Mouse (Mus musculus): ENCODE data around the gene Usp31. TPM values are rescaled to one million over a fixed set of nuclear protein-coding genes. Genes with fewer than 3 reads are reported as not detected.

The Usp31 gene
- polyA plus RNA-seq, 1 experiment: 11.3 TPM

DNA sequence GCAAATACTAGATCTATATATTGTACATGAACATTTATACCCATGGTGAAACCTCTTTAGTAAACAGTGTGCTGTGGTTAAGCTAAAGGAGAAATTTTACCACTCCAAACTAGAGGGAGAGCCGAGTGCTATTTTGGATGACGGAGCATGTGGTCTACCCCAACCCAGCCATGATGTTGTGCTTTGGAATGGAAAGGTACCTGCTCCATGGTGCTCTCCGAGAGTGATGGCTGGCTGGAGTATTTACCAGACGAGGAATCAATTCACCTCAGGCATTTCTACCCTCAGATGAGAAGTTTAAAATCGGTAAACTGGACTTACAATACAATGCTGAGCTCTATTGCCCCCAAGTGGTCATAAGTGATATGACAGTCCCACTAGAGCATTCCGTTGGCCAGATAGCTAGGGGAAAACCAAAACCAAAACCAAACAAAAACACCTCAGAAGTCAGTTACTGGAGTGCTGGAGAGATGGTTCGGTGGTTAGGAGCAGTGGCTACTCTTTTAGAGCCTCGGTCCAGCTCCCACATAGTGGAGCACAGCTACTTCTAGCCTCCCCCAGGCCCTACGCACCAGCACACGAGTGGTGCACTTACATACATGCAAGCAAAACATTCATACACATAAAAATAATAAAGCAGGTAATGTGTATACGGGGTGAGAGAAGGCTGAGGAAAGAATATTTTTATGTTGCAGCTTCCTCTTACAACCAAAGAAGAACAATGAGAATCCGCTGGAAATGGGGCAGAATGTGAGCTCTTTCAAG lies 65.9 kb downstream of the Usp31 start:
- H3K4me3 ChIP-seq (ENCODE audit: control insufficient read depth, insufficient read depth, low read length): no peak overlapping the region
- no peak overlapping the region for H3K27ac ChIP-seq (ENCODE audit: control insufficient read depth, insufficient read depth, low read length)
- H3K36me3 ChIP-seq (ENCODE audit: control insufficient read depth, insufficient read depth, low read length): no peaks in the 10 kb centered on the region
- peak; percentile 42 for DNase-seq
- no peaks in the 10 kb centered on the region for H3K4me1 ChIP-seq (replicated peaks; ENCODE audit: control insufficient read depth, insufficient read depth, low read length)
- WGBS: 29% methylated on average over 12 of the region's 12 CpGs
- H3K27me3 ChIP-seq (ENCODE audit: control insufficient read depth, insufficient read depth, low read length): no peaks in the 10 kb centered on the region
- no peak for TF ChIP-seq CTCF (IDR thresholded peaks at IDR 0.05; ENCODE audit: borderline replicate concordance, control insufficient read depth, extremely low read depth, insufficient read depth, low read length, poor library complexity)

DNA sequence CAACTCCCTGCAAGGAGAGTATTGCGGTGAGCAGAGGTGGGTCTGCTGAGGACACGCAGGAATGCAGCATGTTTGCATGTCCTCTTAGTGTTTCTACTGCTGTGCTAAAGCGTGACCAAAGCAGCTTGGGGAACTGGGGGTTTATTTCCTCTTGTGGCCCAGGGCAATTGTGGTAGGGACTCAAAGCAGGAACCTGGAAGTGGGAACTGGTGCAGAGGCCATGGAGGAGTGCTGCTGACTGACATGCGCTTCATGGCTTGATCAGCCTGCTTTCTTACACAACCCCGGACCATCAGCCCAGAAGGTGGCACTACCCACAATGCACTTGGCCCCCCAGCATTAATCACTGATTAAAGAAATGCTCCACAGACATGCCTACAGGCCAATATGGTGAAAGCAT lies 70.3 kb downstream of the Usp31 start:
- Histone ChIP-seq H3K4me3 (ENCODE audit: control insufficient read depth, insufficient read depth, low read length) (no peak overlapping the region), H3K27ac (ENCODE audit: control insufficient read depth, insufficient read depth, low read length) (no peak overlapping the region), H3K4me1 (replicated peaks; ENCODE audit: control insufficient read depth, insufficient read depth, low read length) (no peaks in the 10 kb centered on the region), H3K36me3 (ENCODE audit: control insufficient read depth, insufficient read depth, low read length) (no peaks in the 10 kb centered on the region), H3K27me3 (ENCODE audit: control insufficient read depth, insufficient read depth, low read length) (no peaks in the 10 kb centered on the region)
- DNase-seq: no peak
- 56% methylated on average over 5 of the region's 5 CpGs for WGBS
- TF ChIP-seq POLR2A (IDR thresholded peaks at IDR 0.05; ENCODE audit: control insufficient read depth, extremely low read depth, insufficient read depth, low read length, poor library complexity) (no peak), CTCF (IDR thresholded peaks at IDR 0.05; ENCODE audit: borderline replicate concordance, control insufficient read depth, extremely low read depth, insufficient read depth, low read length, poor library complexity) (no peak)

DNA sequence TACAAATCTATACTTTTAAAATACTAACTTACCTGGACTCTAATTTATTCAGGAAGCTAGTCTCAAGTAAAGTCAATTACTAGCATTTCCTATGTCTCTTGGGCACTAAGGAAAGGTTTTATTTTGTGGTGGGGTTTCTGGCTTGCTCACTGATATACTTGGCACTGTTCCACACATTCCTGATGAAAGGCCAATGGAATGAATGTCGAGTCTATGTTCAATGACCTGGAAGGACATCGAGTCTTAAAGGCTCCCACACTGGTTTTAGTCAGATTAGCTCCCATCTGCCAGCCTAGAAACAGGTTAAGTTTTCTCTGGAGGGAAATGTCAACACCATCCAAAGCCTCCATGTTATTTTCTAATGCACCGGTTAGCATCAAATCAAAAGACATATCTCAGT lies 72.8 kb downstream of the Usp31 start:
- WGBS: 91% methylated on average over 3 of the region's 3 CpGs
- TF ChIP-seq POLR2A (IDR thresholded peaks at IDR 0.05; ENCODE audit: control insufficient read depth, extremely low read depth, insufficient read depth, low read length, poor library complexity): no peak
- Histone ChIP-seq H3K4me1 (replicated peaks; ENCODE audit: control insufficient read depth, insufficient read depth, low read length) (no peaks in the 10 kb centered on the region), H3K36me3 (ENCODE audit: control insufficient read depth, insufficient read depth, low read length) (no peaks in the 10 kb centered on the region), H3K27me3 (ENCODE audit: control insufficient read depth, insufficient read depth, low read length) (no peaks in the 10 kb centered on the region), H3K27ac (ENCODE audit: control insufficient read depth, insufficient read depth, low read length) (no peak overlapping the region), H3K4me3 (ENCODE audit: control insufficient read depth, insufficient read depth, low read length) (no peak overlapping the region)
- DNase-seq: no peak

DNA sequence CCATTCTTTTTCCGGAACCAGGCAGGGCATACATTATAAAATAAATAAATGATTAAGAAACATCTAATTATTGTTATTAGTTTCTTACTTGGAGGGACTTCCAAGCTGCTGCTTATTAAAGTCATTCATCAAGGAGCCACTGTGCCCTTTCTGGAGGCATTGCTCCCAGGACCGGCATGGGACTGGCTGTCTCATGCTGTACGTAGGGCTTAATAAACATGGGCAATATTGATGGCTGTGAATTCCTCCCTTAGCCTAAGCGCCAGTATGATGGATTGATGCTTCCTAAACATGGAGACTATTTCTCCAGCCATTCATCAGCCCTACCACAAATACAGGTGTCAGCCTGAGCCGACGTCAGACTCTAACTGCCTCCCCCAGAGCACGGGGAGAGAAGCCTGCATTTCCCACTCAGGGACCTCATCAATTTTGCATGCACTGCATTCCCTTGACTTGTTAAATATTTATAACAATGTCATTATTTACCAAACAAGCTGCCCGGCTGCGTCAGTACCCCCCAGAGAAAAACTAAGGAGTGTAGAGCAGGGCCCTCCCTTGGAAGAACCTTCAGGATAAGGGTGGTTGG lies 84.1 kb downstream of the Usp31 start:
- no peaks in the 10 kb centered on the region for H3K27me3 ChIP-seq (ENCODE audit: control insufficient read depth, insufficient read depth, low read length)
- H3K27ac ChIP-seq (ENCODE audit: control insufficient read depth, insufficient read depth, low read length): no peak overlapping the region
- H3K36me3 ChIP-seq (ENCODE audit: control insufficient read depth, insufficient read depth, low read length): no peaks in the 10 kb centered on the region
- no peaks in the 10 kb centered on the region for H3K4me1 ChIP-seq (replicated peaks; ENCODE audit: control insufficient read depth, insufficient read depth, low read length)
- TF ChIP-seq CTCF (IDR thresholded peaks at IDR 0.05; ENCODE audit: borderline replicate concordance, control insufficient read depth, extremely low read depth, insufficient read depth, low read length, poor library complexity): no peak
- DNase-seq: no peak
- no peak overlapping the region for H3K4me3 ChIP-seq (ENCODE audit: control insufficient read depth, insufficient read depth, low read length)
- 91% methylated on average over 9 of the region's 9 CpGs for WGBS

DNA sequence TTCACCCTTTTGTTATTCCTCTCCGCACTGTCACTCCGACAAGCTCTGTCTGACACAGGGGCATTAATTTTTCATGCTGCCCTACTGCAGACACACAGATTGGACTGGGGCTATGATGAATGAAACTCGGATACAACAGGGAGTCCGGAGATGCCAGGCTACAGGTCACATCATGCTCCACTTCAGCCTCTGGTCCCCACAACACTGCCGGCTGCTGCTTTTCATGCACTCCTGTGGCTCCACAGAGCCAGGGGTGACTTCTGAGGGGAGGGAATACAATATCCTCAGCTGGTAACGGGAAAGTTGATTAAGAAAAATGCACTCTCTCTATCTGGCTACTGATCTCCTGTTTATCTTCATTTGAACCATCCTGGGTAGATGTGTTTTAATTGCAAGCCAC lies 84.6 kb downstream of the Usp31 start:
- Histone ChIP-seq H3K27me3 (ENCODE audit: control insufficient read depth, insufficient read depth, low read length) (no peaks in the 10 kb centered on the region), H3K27ac (ENCODE audit: control insufficient read depth, insufficient read depth, low read length) (no peak overlapping the region), H3K4me3 (ENCODE audit: control insufficient read depth, insufficient read depth, low read length) (no peak overlapping the region), H3K36me3 (ENCODE audit: control insufficient read depth, insufficient read depth, low read length) (no peaks in the 10 kb centered on the region), H3K4me1 (replicated peaks; ENCODE audit: control insufficient read depth, insufficient read depth, low read length) (no peaks in the 10 kb centered on the region)
- no peak for DNase-seq
- no peak for TF ChIP-seq CTCF (IDR thresholded peaks at IDR 0.05; ENCODE audit: borderline replicate concordance, control insufficient read depth, extremely low read depth, insufficient read depth, low read length, poor library complexity)
- TF ChIP-seq POLR2A (IDR thresholded peaks at IDR 0.05; ENCODE audit: control insufficient read depth, extremely low read depth, insufficient read depth, low read length, poor library complexity): no peak
- WGBS: 84% methylated on average over 6 of the region's 6 CpGs

DNA sequence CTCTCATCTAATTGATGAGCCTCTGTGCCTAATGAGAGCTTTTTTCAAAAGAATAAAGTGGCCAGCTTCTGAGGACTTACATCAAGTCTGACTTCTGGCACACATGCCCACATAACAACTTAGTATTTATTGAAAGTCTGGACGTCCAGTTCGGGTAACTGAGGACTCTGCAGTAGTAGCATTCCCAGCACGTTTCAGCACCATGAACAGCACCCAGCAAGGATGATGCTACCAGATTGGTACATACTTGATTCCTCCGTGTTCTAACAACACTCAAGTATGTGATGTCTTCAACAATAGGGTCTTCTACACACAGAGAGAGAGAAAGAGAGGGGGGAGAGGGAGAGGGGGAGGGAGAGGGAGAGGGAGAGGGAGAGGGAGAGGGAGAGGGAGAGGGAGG lies 105.4 kb downstream of the Usp31 start:
- Histone ChIP-seq H3K4me3 (ENCODE audit: control insufficient read depth, insufficient read depth, low read length) (no peak overlapping the region), H3K4me1 (replicated peaks; ENCODE audit: control insufficient read depth, insufficient read depth, low read length) (no peaks in the 10 kb centered on the region), H3K27me3 (ENCODE audit: control insufficient read depth, insufficient read depth, low read length) (no peaks in the 10 kb centered on the region), H3K27ac (ENCODE audit: control insufficient read depth, insufficient read depth, low read length) (no peak overlapping the region), H3K36me3 (ENCODE audit: control insufficient read depth, insufficient read depth, low read length) (no peaks in the 10 kb centered on the region)
- TF ChIP-seq POLR2A (IDR thresholded peaks at IDR 0.05; ENCODE audit: control insufficient read depth, extremely low read depth, insufficient read depth, low read length, poor library complexity): no peak
- no peak for TF ChIP-seq CTCF (IDR thresholded peaks at IDR 0.05; ENCODE audit: borderline replicate concordance, control insufficient read depth, extremely low read depth, insufficient read depth, low read length, poor library complexity)
- no peak for DNase-seq
- 45% methylated on average over 4 of the region's 4 CpGs for WGBS

DNA sequence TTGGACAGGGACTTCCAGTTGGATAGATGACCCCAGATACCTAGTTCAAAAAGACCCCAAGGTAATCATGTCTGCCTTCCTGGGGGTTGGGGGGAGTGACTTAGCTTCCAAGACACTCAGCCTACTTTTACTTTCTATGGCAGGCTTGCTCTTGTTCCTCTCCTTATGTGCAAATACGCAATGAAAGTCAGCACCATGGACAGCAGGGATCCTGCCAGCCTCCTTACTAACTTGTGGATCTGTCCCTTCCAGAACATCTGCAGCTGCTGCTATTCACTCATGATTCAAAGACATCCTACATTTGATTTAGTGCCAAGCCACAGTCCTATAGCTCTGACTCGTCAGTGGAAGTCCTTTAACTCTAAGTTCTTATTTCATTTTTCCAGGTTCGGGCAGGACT lies 110.7 kb downstream of the Usp31 start:
- Histone ChIP-seq H3K36me3 (ENCODE audit: control insufficient read depth, insufficient read depth, low read length) (no peaks in the 10 kb centered on the region), H3K27me3 (ENCODE audit: control insufficient read depth, insufficient read depth, low read length) (no peaks in the 10 kb centered on the region), H3K27ac (ENCODE audit: control insufficient read depth, insufficient read depth, low read length) (no peak overlapping the region), H3K4me1 (replicated peaks; ENCODE audit: control insufficient read depth, insufficient read depth, low read length) (no peaks in the 10 kb centered on the region), H3K4me3 (ENCODE audit: control insufficient read depth, insufficient read depth, low read length) (no peak overlapping the region)
- TF ChIP-seq CTCF (IDR thresholded peaks at IDR 0.05; ENCODE audit: borderline replicate concordance, control insufficient read depth, extremely low read depth, insufficient read depth, low read length, poor library complexity) (no peak), POLR2A (IDR thresholded peaks at IDR 0.05; ENCODE audit: control insufficient read depth, extremely low read depth, insufficient read depth, low read length, poor library complexity) (no peak)
- 81% methylated on average over 3 of the region's 3 CpGs for WGBS
- DNase-seq: no peak
